Mouse (Mus musculus): Measurements from ENCODE around the gene Zmiz1.

Gene Zmiz1

GRCm38 (mm10) chr14:25459016-25459393 lies at the start of gene Zmiz1:
TSS of gene Zmiz1 (plus strand) at chr14:25459185.
- ChIA-PET POLR2A (interaction anchor here in 3 of 4 experiments (0.6 to 2.0 kb wide), 11 partner anchors 14 to 1205 kb away, joined by 3 to 6 read pairs (median 3); no protein-coding TSS in a partner anchor), CTCF (interaction anchor here in 3 of 4 experiments (0.6 to 1.7 kb wide), 9 partner anchors 70 to 513 kb away, joined by 3 to 6 read pairs (median 4); no protein-coding TSS in a partner anchor)

- ChIA-PET POLR2A (interaction anchor here in 1 of 4 experiments (0.6 kb wide), 1 partner anchor 106 kb away, joined by 4 read pairs; no protein-coding TSS in a partner anchor), CTCF (interaction anchor here in 2 of 4 experiments (0.6 kb wide), 2 partner anchors 94 to 663 kb away, joined by 3 read pairs; no protein-coding TSS in a partner anchor)
Measured at GRCm38 (mm10) chr14:25411848-25412527, 47.0 kb upstream of the Zmiz1 start.

DNA sequence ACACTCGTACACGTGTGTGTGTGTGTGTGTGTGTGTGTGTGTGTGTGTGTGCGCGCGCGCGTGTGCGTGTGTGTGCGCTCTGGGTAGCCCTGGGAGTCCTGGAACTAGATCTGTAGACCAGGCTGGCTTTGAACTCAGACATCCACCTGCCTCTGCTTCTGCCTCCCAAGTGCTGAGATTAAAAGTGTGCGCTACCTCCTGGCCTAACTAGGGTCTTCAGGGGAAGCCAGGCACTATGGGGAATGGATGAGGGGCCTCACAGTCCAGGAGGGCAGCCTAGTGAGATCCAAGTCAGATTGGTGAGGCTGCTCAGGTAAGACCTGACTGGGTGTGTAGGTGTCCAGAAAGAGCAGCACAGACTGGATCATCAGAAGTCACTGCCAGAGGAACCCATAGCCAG lies 46.2 kb upstream of the Zmiz1 start:
- POLR2A ChIA-PET = interaction anchor here in 2 of 4 experiments (0.6 to 1.2 kb wide), 2 partner anchors 34 to 105 kb away, joined by 3 to 4 read pairs; no protein-coding TSS in a partner anchor
- CTCF ChIA-PET = interaction anchor here in 2 of 4 experiments (0.6 kb wide), 2 partner anchors 95 to 664 kb away, joined by 3 read pairs; no protein-coding TSS in a partner anchor

DNA sequence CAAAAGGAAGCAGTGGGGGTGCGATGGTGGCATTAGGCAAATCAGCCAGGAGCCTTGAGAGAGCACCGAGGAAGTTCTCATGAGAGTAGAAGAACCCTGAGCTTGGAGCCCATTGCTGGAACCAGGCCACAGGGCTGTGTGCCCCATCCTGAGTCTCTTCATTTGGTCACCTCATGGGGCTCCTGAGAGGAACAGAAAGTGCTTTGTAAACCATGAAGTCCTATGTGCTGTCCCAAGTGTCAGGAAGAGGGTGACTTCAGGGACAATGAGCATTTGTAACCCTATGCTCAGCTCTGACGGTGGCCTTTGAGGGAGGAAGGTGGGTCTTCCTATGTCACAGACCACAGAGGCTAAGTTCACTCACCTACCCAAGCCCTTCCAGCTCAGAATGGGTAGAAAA lies 45.5 kb upstream of the Zmiz1 start:
- POLR2A ChIA-PET = interaction anchor here in 3 of 4 experiments (0.5 to 1.4 kb wide), 6 partner anchors 9 to 142 kb away, joined by 3 to 6 read pairs (median 3); no protein-coding TSS in a partner anchor
- CTCF ChIA-PET = interaction anchor here in 3 of 4 experiments (0.7 to 1.2 kb wide), 4 partner anchors 40 to 152 kb away, joined by 3 to 4 read pairs (median 3); no protein-coding TSS in a partner anchor

DNA sequence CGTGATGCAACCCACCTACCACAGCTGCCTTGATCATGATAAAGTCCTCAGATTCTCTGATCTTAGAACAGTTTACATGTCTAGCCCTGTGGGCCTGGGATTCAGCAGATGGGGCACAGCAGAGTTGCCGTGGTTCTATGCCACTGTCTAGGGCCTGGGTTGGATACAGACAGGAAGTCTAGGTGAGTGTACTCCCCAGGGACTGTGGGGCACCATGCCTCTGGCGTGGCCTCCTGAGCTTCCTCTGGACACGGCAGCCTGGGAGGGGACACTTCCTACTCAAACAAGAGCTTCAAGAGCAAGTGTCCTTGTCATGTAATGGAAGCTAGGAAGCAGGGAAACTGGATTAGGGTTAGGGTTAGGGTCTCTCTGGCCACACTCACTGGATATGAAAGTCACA lies 44.9 kb upstream of the Zmiz1 start:
- POLR2A ChIA-PET = interaction anchor here in 3 of 4 experiments (0.6 to 1.4 kb wide), 5 partner anchors 10 to 43 kb away, joined by 3 read pairs; no protein-coding TSS in a partner anchor
- CTCF ChIA-PET = interaction anchor here in 2 of 4 experiments (0.6 to 1.2 kb wide), 4 partner anchors 39 to 608 kb away, joined by 3 to 4 read pairs (median 3); no protein-coding TSS in a partner anchor

DNA sequence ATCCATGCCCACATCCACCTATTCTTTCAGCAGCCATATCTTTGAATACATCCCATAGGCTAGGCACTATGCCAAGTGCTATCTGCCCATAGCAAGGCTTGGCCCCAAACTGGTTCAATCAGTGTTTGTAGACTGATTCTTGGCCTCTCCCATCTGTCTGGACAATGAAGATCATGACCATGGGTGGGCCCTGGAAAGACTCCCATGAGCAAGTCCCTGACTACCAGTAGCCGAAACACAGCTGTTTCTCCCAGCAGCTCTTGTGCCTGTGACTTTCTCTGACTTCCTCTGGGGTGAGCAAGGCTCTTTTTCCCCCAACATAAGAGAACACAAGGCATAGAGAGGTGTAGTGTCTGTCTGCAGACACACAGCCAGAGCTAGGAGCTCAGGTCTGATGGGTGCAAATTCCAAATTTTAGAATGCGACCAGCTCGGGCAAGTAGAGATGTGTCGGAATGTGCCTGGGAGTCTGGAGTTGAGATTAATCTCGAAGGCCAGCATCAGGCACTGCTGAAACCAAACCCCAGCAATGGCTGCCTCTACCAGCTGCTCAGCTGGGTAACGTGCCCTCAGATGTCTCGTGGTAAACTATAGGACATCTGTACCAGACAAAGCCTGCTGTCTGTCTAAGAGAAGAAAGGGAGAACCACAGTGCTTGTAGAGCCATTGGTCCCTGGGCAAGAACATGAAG lies 38.8 kb upstream of the Zmiz1 start:
- ChIA-PET POLR2A (interaction anchor here in 2 of 4 experiments (0.5 to 0.6 kb wide), 2 partner anchors 43 to 1628 kb away, joined by 3 to 7 read pairs; no protein-coding TSS in a partner anchor), CTCF (interaction anchor here in 2 of 4 experiments (1.1 to 1.4 kb wide), 2 partner anchors 146 to 304 kb away, joined by 3 read pairs; no protein-coding TSS in a partner anchor)

- POLR2A ChIA-PET = no interaction called here
- CTCF ChIA-PET = no interaction called here
Measured at GRCm38 (mm10) chr14:25420987-25421386, 38.0 kb upstream of the Zmiz1 start.

- ChIA-PET CTCF (no interaction called here), POLR2A (no interaction called here)
Measured at GRCm38 (mm10) chr14:25421596-25422001, 37.4 kb upstream of the Zmiz1 start.

DNA sequence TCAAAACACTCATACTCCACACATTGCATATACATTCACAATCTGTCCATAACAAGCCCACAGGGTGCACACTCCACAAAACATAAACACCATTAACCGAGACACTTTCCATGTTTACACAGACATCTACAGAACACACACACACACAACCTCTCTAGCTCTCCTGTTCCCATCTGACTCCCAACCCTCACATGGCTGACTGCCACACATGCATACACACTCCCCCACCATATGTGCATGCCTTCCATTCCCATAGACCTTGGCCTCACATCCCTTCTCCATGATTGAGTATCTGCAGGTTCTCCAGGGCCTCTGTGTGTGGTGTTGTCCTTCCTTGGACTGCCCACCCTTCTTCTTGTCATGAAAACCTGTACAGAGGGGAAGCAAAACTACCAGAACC lies 36.0 kb upstream of the Zmiz1 start:
- ChIA-PET POLR2A (no interaction called here), CTCF (no interaction called here)

DNA sequence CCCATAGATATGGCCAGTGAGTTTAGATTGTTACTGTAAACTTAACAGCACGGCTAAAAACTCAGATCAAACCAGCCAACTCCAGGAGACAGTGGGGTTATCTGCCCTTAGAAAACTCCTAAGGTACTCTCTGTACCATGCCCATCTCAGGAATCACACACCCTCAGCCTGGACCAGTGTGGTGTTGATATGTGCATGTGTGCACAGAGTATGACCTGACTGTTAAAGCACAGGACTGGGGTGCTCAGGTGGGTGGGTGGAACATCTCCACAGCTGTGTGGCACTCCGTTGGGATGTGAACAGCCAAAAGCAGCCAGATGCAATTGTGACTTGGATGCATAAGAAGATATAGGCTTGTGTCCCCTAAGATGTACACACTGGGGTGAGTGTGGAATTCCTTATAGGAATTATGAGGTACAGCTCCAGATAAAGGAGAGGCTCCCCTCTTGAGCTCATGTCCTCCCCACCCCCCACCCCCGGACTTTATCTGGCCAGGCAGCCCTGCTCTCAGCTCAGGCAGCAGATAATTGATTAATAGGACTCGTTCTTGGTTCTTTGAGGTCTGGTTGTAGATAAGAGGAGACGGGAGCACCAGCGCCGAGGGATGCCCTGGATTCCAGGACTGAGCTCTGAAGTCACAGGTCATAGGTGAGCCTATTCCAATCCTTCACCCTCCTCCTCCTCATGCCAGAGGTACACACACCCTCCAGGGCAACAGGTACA lies 35.1 kb upstream of the Zmiz1 start:
- POLR2A ChIA-PET = interaction anchor here in 1 of 4 experiments (0.6 kb wide), 1 partner anchor 783 kb away, joined by 4 read pairs; no protein-coding TSS in a partner anchor

DNA sequence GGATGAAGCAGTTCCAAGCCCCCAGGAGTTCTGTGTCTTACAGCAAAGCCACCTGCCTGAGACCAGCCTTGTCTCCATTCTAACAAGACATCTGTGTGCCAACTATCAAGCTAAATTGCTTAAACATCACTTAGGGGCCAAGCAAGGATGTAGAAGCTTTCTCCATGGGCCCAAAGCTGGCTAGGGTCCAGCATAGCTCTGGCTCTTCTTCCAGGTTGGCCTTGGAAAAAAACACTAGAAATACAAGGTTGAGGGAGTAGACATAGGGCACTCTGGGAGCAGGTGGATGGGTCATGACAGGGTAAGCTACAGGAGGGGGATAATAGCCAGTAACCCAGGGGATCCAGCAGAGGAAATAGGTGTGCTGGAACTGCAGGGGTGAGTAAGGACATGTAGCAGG lies 20.7 kb upstream of the Zmiz1 start:
- CTCF ChIA-PET = no interaction called here
- POLR2A ChIA-PET = interaction anchor here in 1 of 4 experiments (1.8 kb wide), 1 partner anchor 19 kb away, joined by 5 read pairs; no protein-coding TSS in a partner anchor

More for the DNA sequence above, 35.1 kb upstream of the Zmiz1 start:
- CTCF ChIA-PET = no interaction called here

- CTCF ChIA-PET = interaction anchor here in 2 of 4 experiments (0.8 to 0.9 kb wide), 2 partner anchors 125 to 127 kb away, joined by 3 to 4 read pairs; no protein-coding TSS in a partner anchor
Measured at GRCm38 (mm10) chr14:25440116-25440515, 18.9 kb upstream of the Zmiz1 start.

DNA sequence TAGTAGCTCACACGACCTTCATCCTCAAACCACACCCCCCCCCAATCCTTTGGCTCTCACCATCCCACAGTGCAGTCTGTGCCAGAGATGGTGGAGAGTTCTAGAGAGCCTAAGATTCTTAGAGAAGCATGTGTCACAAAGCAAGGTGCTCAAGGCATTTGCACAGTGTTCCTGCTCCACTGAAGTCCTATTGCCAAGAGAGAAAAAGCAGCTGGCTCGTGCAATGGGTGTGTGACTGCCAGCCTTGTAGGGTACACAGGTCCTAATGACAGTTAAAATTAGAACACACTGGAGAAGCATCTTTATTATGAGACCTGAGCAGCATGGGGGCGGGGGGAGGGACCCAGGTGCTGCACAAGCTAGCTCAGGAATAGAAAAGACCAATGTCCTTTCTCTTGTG lies 18.2 kb upstream of the Zmiz1 start:
- ChIA-PET POLR2A (interaction anchor here in 2 of 4 experiments (0.6 to 1.1 kb wide), 3 partner anchors 9 to 147 kb away, joined by 3 to 4 read pairs (median 3); no protein-coding TSS in a partner anchor), CTCF (interaction anchor here in 1 of 4 experiments (0.6 kb wide), 1 partner anchor 377 kb away, joined by 5 read pairs; no protein-coding TSS in a partner anchor)

More at GRCm38 (mm10) chr14:25440116-25440515, 18.9 kb upstream of the Zmiz1 start:
- POLR2A ChIA-PET = no interaction called here

DNA sequence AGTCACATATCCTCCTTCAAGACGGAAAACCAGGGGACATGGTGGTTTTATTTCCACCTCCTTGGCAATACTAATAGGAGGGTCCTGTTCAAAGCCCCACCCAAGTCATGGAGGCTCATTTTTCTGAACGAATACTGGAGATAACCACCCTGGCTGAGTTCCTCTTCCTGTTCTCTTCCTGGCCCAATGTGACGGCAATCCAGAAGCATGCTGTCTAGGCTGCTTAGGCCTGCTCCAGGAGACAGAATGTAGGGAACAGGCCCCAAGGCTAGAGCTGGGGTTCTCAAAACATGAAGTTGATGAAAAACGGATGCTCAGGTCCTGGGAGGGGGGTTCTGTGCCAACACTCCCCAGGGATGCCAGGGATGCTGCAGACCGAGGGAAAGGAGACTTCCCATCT lies 17.5 kb upstream of the Zmiz1 start:
- POLR2A ChIA-PET = interaction anchor here in 2 of 4 experiments (0.6 to 1.1 kb wide), 3 partner anchors 8 to 147 kb away, joined by 3 to 4 read pairs (median 3); no protein-coding TSS in a partner anchor
- CTCF ChIA-PET = interaction anchor here in 1 of 4 experiments (0.6 kb wide), 1 partner anchor 125 kb away, joined by 3 read pairs; no protein-coding TSS in a partner anchor

GRCm38 (mm10) chr14:25442676-25443075 lies 16.3 kb upstream of the Zmiz1 start:
- POLR2A ChIA-PET = interaction anchor here in 1 of 4 experiments (0.6 kb wide), 1 partner anchor 400 kb away, joined by 3 read pairs; no protein-coding TSS in a partner anchor
- CTCF ChIA-PET = interaction anchor here in 1 of 4 experiments (0.7 kb wide), 1 partner anchor 11 kb away, joined by 3 read pairs; no protein-coding TSS in a partner anchor

- ChIA-PET POLR2A (interaction anchor here in 1 of 4 experiments (2.6 kb wide), 1 partner anchor 10 kb away, joined by 8 read pairs; no protein-coding TSS in a partner anchor), CTCF (interaction anchor here in 1 of 4 experiments (0.8 kb wide), 1 partner anchor 10 kb away, joined by 5 read pairs; no protein-coding TSS in a partner anchor)
Measured at GRCm38 (mm10) chr14:25447136-25447775, 11.7 kb upstream of the Zmiz1 start.

DNA sequence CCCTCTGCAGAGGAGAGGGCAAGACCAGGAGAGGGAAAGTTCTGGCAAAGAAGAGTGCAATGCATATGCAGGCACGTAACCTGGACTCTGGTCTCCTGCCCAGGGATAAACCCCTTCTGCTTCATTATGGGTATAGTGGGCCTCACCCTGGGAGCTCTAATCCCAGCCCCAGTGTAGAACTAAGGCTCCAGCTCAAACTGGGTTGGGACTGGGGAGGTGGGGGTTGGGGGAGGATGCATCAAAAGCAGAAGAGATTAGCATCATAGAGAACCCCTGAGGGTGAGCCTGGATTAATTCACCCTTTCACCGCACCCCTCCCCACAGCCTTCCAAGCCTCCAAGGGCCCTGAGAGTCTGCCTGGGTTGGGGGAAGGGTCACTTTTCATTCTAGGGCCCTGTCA lies 10.5 kb upstream of the Zmiz1 start:
- POLR2A ChIA-PET = interaction anchor here in 3 of 4 experiments (0.6 to 1.6 kb wide), 7 partner anchors 9 to 955 kb away, joined by 3 to 5 read pairs (median 3); no protein-coding TSS in a partner anchor
- CTCF ChIA-PET = interaction anchor here in 3 of 4 experiments (0.6 to 1.0 kb wide), 7 partner anchors 9 to 451 kb away, joined by 3 to 9 read pairs (median 4); no protein-coding TSS in a partner anchor
